In the genomic region with DNA sequence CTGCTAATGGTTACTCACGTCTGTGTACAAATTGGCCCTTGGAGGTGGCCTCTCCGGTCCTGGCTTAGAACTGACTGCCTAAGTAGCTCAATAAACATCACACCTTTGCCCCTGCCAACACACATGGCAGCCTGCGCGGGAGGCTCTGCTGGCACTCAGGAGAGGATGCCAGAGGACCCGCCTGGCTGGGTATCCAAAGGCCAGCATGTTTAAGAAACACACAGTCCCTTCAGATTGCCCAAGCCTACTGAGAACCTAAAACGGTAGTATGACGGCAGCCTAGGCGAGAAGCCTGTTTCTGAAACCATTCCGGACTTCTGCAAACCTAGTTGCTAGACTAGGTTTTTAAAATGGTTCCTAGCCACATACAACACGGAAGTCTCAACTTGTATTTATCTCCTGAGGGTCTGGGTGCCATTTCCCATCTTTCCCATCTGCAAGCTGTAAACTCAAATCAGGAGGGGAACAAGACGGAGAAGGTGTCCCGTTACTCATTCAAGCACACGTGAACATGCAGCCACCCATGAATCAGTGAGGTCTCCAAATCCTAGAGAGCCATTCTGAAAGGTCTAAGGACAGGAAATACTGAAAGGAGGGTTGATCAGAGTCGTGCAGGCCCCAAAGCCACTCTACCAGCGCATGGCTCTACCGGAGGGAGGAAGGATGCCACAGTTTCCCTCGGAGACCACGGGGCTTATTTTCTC, we compare ENCODE assay signal across 8 mouse cellular contexts. TPM values are rescaled to one million over a fixed set of nuclear protein-coding genes. Genes with fewer than 3 reads are reported as not detected.
DNase-seq lines count a peak whose midpoint lies in the region; ATAC-seq and TF ChIP-seq lines count a peak whose summit lies in the region.

No protein-coding gene starts in this region.

- intact Hi-C loops in left cerebral cortex, adult 2 months (cut with DNase I): no loop called here
- intact Hi-C loops in left cerebral cortex, postnatal 25 days (cut with DNase I): no loop called here

- H3K27ac ChIP-seq in left cerebral cortex, adult 2 months: peak overlapping the region; percentile 7; the same call in 1 of the 2 replicates
- peak overlapping the region; percentile 57 for H3K27ac ChIP-seq in brown adipose tissue, adult 24 weeks (replicated peaks; ENCODE audit: low read depth, low read length)
- H3K27ac ChIP-seq in liver, embryonic 12.5 days: 0 out of 2 replicates have a peak overlapping the region, but pooled peaks have one; percentile 7
- H3K27ac ChIP-seq in stomach, embryonic 16.5 days (ENCODE audit: low read length): peak overlapping the region; percentile 49
- no peak overlapping the region for H3K27ac ChIP-seq in forebrain, embryonic 11.5 days (ENCODE audit: low read depth, low read length)

- no peaks in the 10 kb centered on the region for H3K36me3 ChIP-seq in liver, embryonic 12.5 days
- no peaks in the 10 kb centered on the region for H3K36me3 ChIP-seq in stomach, embryonic 16.5 days (ENCODE audit: control insufficient read depth, insufficient read depth, low read length)
- no peaks in the 10 kb centered on the region for H3K36me3 ChIP-seq in forebrain, embryonic 11.5 days (ENCODE audit: control insufficient read depth, insufficient read depth, low read length)

- no peak for DNase-seq in left cerebral cortex, adult 2 months (ENCODE audit: extremely low spot score in 1 of 2, low spot score in 2 of 2)
- DNase-seq in left cerebral cortex, postnatal 25 days (ENCODE audit: low spot score in 2 of 2): no peak
- no peak for DNase-seq in adrenal gland, postnatal 25 days
- no peak for DNase-seq in urinary bladder, postnatal 36 days (ENCODE audit: low spot score in 2 of 2)
- no peak for DNase-seq in forebrain, embryonic 11.5 days (ENCODE audit: low spot score)

- no peaks in the 10 kb centered on the region for H3K4me1 ChIP-seq in brown adipose tissue, adult 24 weeks (ENCODE audit: control insufficient read depth, insufficient read depth, insufficient read length, low read length)
- H3K4me1 ChIP-seq in liver, embryonic 12.5 days: peaks cover 17% of the 10 kb centered on the region
- peaks cover 22% of the 10 kb centered on the region for H3K4me1 ChIP-seq in stomach, embryonic 16.5 days (ENCODE audit: control insufficient read depth, insufficient read depth, low read length)
- H3K4me1 ChIP-seq in forebrain, embryonic 11.5 days (replicated peaks; ENCODE audit: control insufficient read depth, insufficient read depth, low read length): no peaks in the 10 kb centered on the region

- no peaks in the 10 kb centered on the region for H3K9me3 ChIP-seq in liver, embryonic 12.5 days (replicated peaks)
- no peaks in the 10 kb centered on the region for H3K9me3 ChIP-seq in stomach, embryonic 16.5 days (replicated peaks; ENCODE audit: control insufficient read depth, low read length)
- H3K9me3 ChIP-seq in forebrain, embryonic 11.5 days (ENCODE audit: control insufficient read depth, low read length): no peaks in the 10 kb centered on the region

- 51% methylated on average over 18 of the region's 18 CpGs for WGBS in liver, embryonic 12.5 days (ENCODE audit: insufficient replicate concordance)
- 71% methylated on average over 18 of the region's 18 CpGs for WGBS in stomach, embryonic 16.5 days
- WGBS in forebrain, embryonic 11.5 days: 85% methylated on average over 18 of the region's 18 CpGs

- peak overlapping the region; percentile 14; the same call in 1 of the 2 replicates for H3K4me3 ChIP-seq in left cerebral cortex, adult 2 months
- H3K4me3 ChIP-seq in brown adipose tissue, adult 24 weeks (ENCODE audit: insufficient read depth, low read depth, low read length): peak overlapping the region; percentile 51
- H3K4me3 ChIP-seq in liver, embryonic 12.5 days: peak overlapping the region; percentile 36
- H3K4me3 ChIP-seq in stomach, embryonic 16.5 days (replicated peaks; ENCODE audit: low read length): peak overlapping the region; percentile 20
- H3K4me3 ChIP-seq in forebrain, embryonic 11.5 days (ENCODE audit: low read depth, low read length): no peak overlapping the region

- no peak overlapping the region for H3K9ac ChIP-seq in liver, embryonic 12.5 days
- H3K9ac ChIP-seq in stomach, embryonic 16.5 days (ENCODE audit: low read length): peak overlapping the region; percentile 43
- H3K9ac ChIP-seq in forebrain, embryonic 11.5 days (ENCODE audit: low read length): no peak overlapping the region

- H3K4me2 ChIP-seq in liver, embryonic 12.5 days: peak overlapping the region; percentile 39
- H3K4me2 ChIP-seq in stomach, embryonic 16.5 days (ENCODE audit: low read depth, low read length): peak overlapping the region; percentile 21; the same call in 1 of the 2 replicates
- no peak overlapping the region for H3K4me2 ChIP-seq in forebrain, embryonic 11.5 days (ENCODE audit: low read depth, low read length, severe bottlenecking)

- 0 out of 2 replicates have a peak, but pooled peaks cover 3% of the 10 kb centered on the region for H3K27me3 ChIP-seq in liver, embryonic 12.5 days (replicated peaks)
- no peaks in the 10 kb centered on the region for H3K27me3 ChIP-seq in stomach, embryonic 16.5 days (ENCODE audit: control insufficient read depth, insufficient read depth, low read length)
- no peaks in the 10 kb centered on the region for H3K27me3 ChIP-seq in forebrain, embryonic 11.5 days (ENCODE audit: control insufficient read depth, insufficient read depth, low read length)

- no peak for TF ChIP-seq CTCF in left cerebral cortex, adult 2 months (IDR thresholded peaks at IDR 0.05)

- ATAC-seq in liver, embryonic 12.5 days: no peak
- no peak for ATAC-seq in stomach, embryonic 16.5 days (ENCODE audit: insufficient read depth, low FRiP score)
- no peak for ATAC-seq in forebrain, embryonic 11.5 days (replicated peaks; ENCODE audit: low FRiP score)

RNA-seq across cellular contexts. Expression of a gene that starts 45.8 kb away (rescaled TPM):
- 10 to 100 TPM; 27.2 to 32.1 TPM for total RNA-seq in left cerebral cortex, adult 2 months (2021)
- 10 to 100 TPM; 24.0 to 25.3 TPM for total RNA-seq in left cerebral cortex, postnatal 25 days (2021)
- 0.50 and 0.99 TPM in 2 replicates for polyA plus RNA-seq in brown adipose tissue, adult 24 weeks (2012; ENCODE audit: insufficient read depth, insufficient read length, missing spikeins)
- polyA plus RNA-seq in liver, embryonic 12.5 days (2016; fragmentation: Nextera tagmentation; extraction: Ambion mirVana): 3.9 and 4.7 TPM in 2 replicates
- 7.0 and 7.1 TPM in 2 replicates for polyA plus RNA-seq in stomach, embryonic 16.5 days (2015; fragmentation: Nextera tagmentation; extraction: Ambion mirVana)
- total RNA-seq in adrenal gland, postnatal 25 days (2021): 12.8 and 13.1 TPM in 2 replicates
- polyA plus RNA-seq in forebrain, embryonic 11.5 days (2014; fragmentation: Nextera tagmentation; extraction: Ambion mirVana): 0.95 and 1.3 TPM in 2 replicates

RNA-seq across cellular contexts. Expression of a gene that starts 46.3 kb away (rescaled TPM):
- 10 to 100 TPM; 38.2 to 42.1 TPM for total RNA-seq in left cerebral cortex, adult 2 months (2021)
- total RNA-seq in left cerebral cortex, postnatal 25 days (2021): 10 to 100 TPM; 34.1 to 36.7 TPM
- polyA plus RNA-seq in brown adipose tissue, adult 24 weeks (2012; ENCODE audit: insufficient read depth, insufficient read length, missing spikeins): 21.0 and 24.0 TPM in 2 replicates
- polyA plus RNA-seq in liver, embryonic 12.5 days (2016; fragmentation: Nextera tagmentation; extraction: Ambion mirVana): 42.2 and 42.6 TPM in 2 replicates
- 62.1 and 64.0 TPM in 2 replicates for polyA plus RNA-seq in stomach, embryonic 16.5 days (2015; fragmentation: Nextera tagmentation; extraction: Ambion mirVana)
- total RNA-seq in adrenal gland, postnatal 25 days (2021): 46.7 and 48.9 TPM in 2 replicates
- 61.8 and 68.5 TPM in 2 replicates for polyA plus RNA-seq in forebrain, embryonic 11.5 days (2014; fragmentation: Nextera tagmentation; extraction: Ambion mirVana)
